Mouse (Mus musculus) fibroblast of lung, adult 2 months (primary cell): ENCODE measurements around the gene H2al1n.
"Not testable (repeated sequence)": the region's sequence is repeated elsewhere in the genome, so short reads cannot be mapped to it uniquely, and the experiment has no call there.

Experiments used
- DNase-seq: peaks from one replicate; pipeline ENCODE4 v3.0.0-alpha.2; 2011; ENCODE audit warnings: low read depth

Gene H2al1n

GRCm38 (mm10) chrX:14210848-14211247 lies at the start of gene H2al1n:
Gene H2al1n, plus strand, starts transcription at chrX:14211148.
- not testable (repeated sequence) for DNase-seq

- DNase-seq = no peak
These were observed 11.7 kb upstream of the H2al1n start for GRCm38 (mm10) chrX:14199284-14199683.

- DNase-seq = no peak
These were observed 4.7 kb upstream of the H2al1n start for GRCm38 (mm10) chrX:14206112-14206875.

- DNase-seq = peak; percentile 3
These were observed 18.3 kb downstream of the H2al1n start for GRCm38 (mm10) chrX:14229218-14229617.

- DNase-seq = no peak
These were observed 48.8 kb downstream of the H2al1n start for GRCm38 (mm10) chrX:14259597-14260239.
